Mouse (Mus musculus): ENCODE measurements at regions not wholly inside any gene's neighbourhood (a gene's known extent, or its start where the extent isn't known, plus 50 kb on each side); places are given as distances from the start of the nearest gene placed in this dataset.

- no peak for TF ChIP-seq MAFK (IDR thresholded peaks at IDR 0.05; ENCODE audit: insufficient read depth, low read depth, low read length)
- no peak for TF ChIP-seq HCFC1 (IDR thresholded peaks at IDR 0.05; ENCODE audit: borderline replicate concordance, insufficient read depth, low read length)
- no peak for TF ChIP-seq CHD2 (IDR thresholded peaks at IDR 0.05; ENCODE audit: low read depth, low read length)
- no peak for TF ChIP-seq ZNF384 (IDR thresholded peaks at IDR 0.05; ENCODE audit: low read depth, low read length)
- no peak for TF ChIP-seq ZC3H11A (IDR thresholded peaks at IDR 0.05; ENCODE audit: borderline replicate concordance, low read depth, low read length)
Observed at GRCm38 (mm10) chr7:37220476-37220875, 522.6 kb downstream of the Tshz3 start.
